Mouse (Mus musculus): ENCODE data around the gene Vmn1r221. TPM values are rescaled to one million over a fixed set of nuclear protein-coding genes. Genes with fewer than 3 reads are reported as not detected.
"Not testable (repeated sequence)": the region's sequence is repeated elsewhere in the genome, so short reads cannot be mapped to it uniquely, and the experiment has no call there.

Gene Vmn1r221
- total RNA-seq (2021): not detected

- not testable (repeated sequence) for DNase-seq (ENCODE audit: extremely low spot score in 1 of 2, low spot score in 1 of 2)
Measured at GRCm38 (mm10) chr13:23213827-23214226, at the start of gene Vmn1r221. TSS of gene Vmn1r221 (plus strand) at chr13:23214127.

- not testable (repeated sequence) for DNase-seq (ENCODE audit: extremely low spot score in 1 of 2, low spot score in 1 of 2)
Measured at GRCm38 (mm10) chr13:23166471-23166870, 47.5 kb upstream of the Vmn1r221 start.

GRCm38 (mm10) chr13:23187875-23188274 lies 26.1 kb upstream of the Vmn1r221 start, which contains the start of gene Vmn1r220:
TSS of gene Vmn1r220 (minus strand) at chr13:23187975.
- no peak for DNase-seq (ENCODE audit: extremely low spot score in 1 of 2, low spot score in 1 of 2)

- DNase-seq (ENCODE audit: extremely low spot score in 1 of 2, low spot score in 1 of 2): not testable (repeated sequence)
Measured at GRCm38 (mm10) chr13:23203885-23204284, 10.0 kb upstream of the Vmn1r221 start.

GRCm38 (mm10) chr13:23235847-23236246 lies 21.9 kb downstream of the Vmn1r221 start, which contains the start of gene Vmn1r222:
TSS of gene Vmn1r222 (minus strand) at chr13:23235947.
- not testable (repeated sequence) for DNase-seq (ENCODE audit: extremely low spot score in 1 of 2, low spot score in 1 of 2)

- DNase-seq (ENCODE audit: extremely low spot score in 1 of 2, low spot score in 1 of 2): not testable (repeated sequence)
Measured at GRCm38 (mm10) chr13:23246834-23247233, 32.9 kb downstream of the Vmn1r221 start, which contains the start of gene Vmn1r223. TSS of gene Vmn1r223 (plus strand) at chr13:23247134.

GRCm38 (mm10) chr13:23258546-23259048 lies 44.7 kb downstream of the Vmn1r221 start:
- no peak for DNase-seq (ENCODE audit: extremely low spot score in 1 of 2, low spot score in 1 of 2)

GRCm38 (mm10) chr13:23268606-23269005 lies 54.7 kb downstream of the Vmn1r221 start:
- not testable (repeated sequence) for DNase-seq (ENCODE audit: extremely low spot score in 1 of 2, low spot score in 1 of 2)

- not testable (repeated sequence) for DNase-seq (ENCODE audit: extremely low spot score in 1 of 2, low spot score in 1 of 2)
Measured at GRCm38 (mm10) chr13:23269127-23269526, 55.2 kb downstream of the Vmn1r221 start.

GRCm38 (mm10) chr13:23269681-23270080 lies 55.8 kb downstream of the Vmn1r221 start:
- DNase-seq (ENCODE audit: extremely low spot score in 1 of 2, low spot score in 1 of 2): peak; percentile 11 to 30

- DNase-seq (ENCODE audit: extremely low spot score in 1 of 2, low spot score in 1 of 2): peak; percentile 59 to 62
Measured at GRCm38 (mm10) chr13:23270321-23271101, 56.6 kb downstream of the Vmn1r221 start.

Other genes starting within 250 kb of the Vmn1r221 start
- gene Vmn1r213, start 206.5 kb upstream of the Vmn1r221 start, total RNA-seq (2021): not detected
- not detected for gene Vmn1r214, start 183.7 kb upstream of the Vmn1r221 start, total RNA-seq (2021)
- not detected for gene Vmn1r215, start 146.1 kb upstream of the Vmn1r221 start, total RNA-seq (2021)
- gene Vmn1r217, start 95.9 kb upstream of the Vmn1r221 start, total RNA-seq (2021): not detected
- gene Vmn1r218, start 81.0 kb upstream of the Vmn1r221 start, total RNA-seq (2021): not detected
- not detected for gene Vmn1r219, start 54.8 kb upstream of the Vmn1r221 start, total RNA-seq (2021)
- gene Vmn1r220, start 26.2 kb upstream of the Vmn1r221 start, total RNA-seq (2021): not detected
- not detected for gene Vmn1r222, start 21.8 kb downstream of the Vmn1r221 start, total RNA-seq (2021)
- gene Vmn1r223, start 33.0 kb downstream of the Vmn1r221 start, total RNA-seq (2021): not detected
- 10 to 100 TPM; 34.3 to 40.0 TPM for gene Zfp322a, start 155.1 kb downstream of the Vmn1r221 start, total RNA-seq (2021)
- 1 to 10 TPM; 8.5 to 8.9 TPM for gene Abt1, start 209.7 kb downstream of the Vmn1r221 start, total RNA-seq (2021)

All from layer of hippocampus, postnatal 25 days (tissue).